Mouse (Mus musculus) hindbrain, embryonic 10.5 days (tissue): ENCODE results near the gene Svbp. TPM values are rescaled to one million over a fixed set of nuclear protein-coding genes. Genes with fewer than 3 reads are reported as not detected.
A peak's percentile ranks its signal among the peaks of the same experiment; 100 is the strongest.

ENCODE experiments used
- DNase-seq: peaks from one replicate; pipeline ENCODE4 v3.0.0-alpha.2; 2017; ENCODE audit warnings: low spot score
- H3K27ac ChIP-seq: fragments of 300-500 bp; sonication (generic); 2 replicates; pipeline ENCODE4 v1.5.1; 2016; ENCODE audit warnings: mild to moderate bottlenecking, moderate library complexity
- H3K27me3 ChIP-seq: fragments of 300-500 bp; sonication (generic); 2 replicates; pipeline ENCODE4 v1.6.1; 2016; ENCODE audit warnings: mild to moderate bottlenecking; ENCODE audit not compliant: poor library complexity, insufficient read depth, severe bottlenecking
- H3K36me3 ChIP-seq: fragments of 300-500 bp; sonication (generic); 2 replicates; pipeline ENCODE4 v1.6.1; 2016; ENCODE audit warnings: mild to moderate bottlenecking, moderate library complexity
- H3K4me1 ChIP-seq: fragments of 300-500 bp; sonication (generic); replicated peaks from 2 replicates; pipeline ENCODE4 v1.6.1; 2016; ENCODE audit warnings: mild to moderate bottlenecking
- H3K4me3 ChIP-seq: fragments of 300-500 bp; sonication (generic); 2 replicates; pipeline ENCODE4 v1.5.1; 2016; ENCODE audit warnings: mild to moderate bottlenecking, moderate library complexity
- H3K9me3 ChIP-seq: fragments of 300-500 bp; sonication (generic); 2 replicates; pipeline ENCODE4 v1.6.1; 2016; ENCODE audit warnings: mild to moderate bottlenecking, moderate library complexity
- WGBS: fragments of 180-500 bp; shearing (Covaris S2); methylation state at CpG from one replicate; pipeline ENCODE4 v1.1.7; 2016; 5-methylcytosine and 5-hydroxymethylcytosine counted together
- polyA plus RNA-seq: library from polyadenylated mRNA; unstranded; fragments of >200 nt; fragmentation: Nextera tagmentation; extraction: Ambion mirVana; gene quantifications from 2 replicates; pipeline ENCODE4 v1.2.1, GENCODE M21; 2016

Svbp gene
- 149 and 182 TPM in 2 replicates for polyA plus RNA-seq

- Histone ChIP-seq H3K36me3 (peaks cover 16% of the 10 kb centered on the region), H3K9me3 (no peaks in the 10 kb centered on the region), H3K27ac (peak within 1 kb of the TSS; percentile 89), H3K4me1 (peaks cover 28% of the 10 kb centered on the region), H3K4me3 (peak within 1 kb of the TSS; percentile 76), H3K27me3 (peaks cover 5% of the 10 kb centered on the region; the same call in 1 of the 2 replicates)
- WGBS: under 1% methylated on average over 44 of the region's 47 CpGs
- peak; percentile 92 for DNase-seq
These were observed at the start of gene Svbp for GRCm38 (mm10) chr4:119194909-119195581. Svbp (plus strand) TSS chr4:119195306.

- Histone ChIP-seq H3K27ac (no peak overlapping the region), H3K27me3 (no peaks in the 10 kb centered on the region), H3K4me3 (no peak overlapping the region), H3K4me1 (peaks cover 10% of the 10 kb centered on the region; the same call in 1 of the 2 replicates), H3K9me3 (no peaks in the 10 kb centered on the region), H3K36me3 (no peaks in the 10 kb centered on the region)
- 90% methylated on average over 7 of the region's 7 CpGs for WGBS
- no peak for DNase-seq
These were observed 48.3 kb upstream of the Svbp start for GRCm38 (mm10) chr4:119146816-119147215.

- Histone ChIP-seq H3K4me1 (peaks cover 8% of the 10 kb centered on the region; the same call in 1 of the 2 replicates), H3K36me3 (no peaks in the 10 kb centered on the region), H3K9me3 (no peaks in the 10 kb centered on the region), H3K4me3 (no peak overlapping the region), H3K27ac (no peak overlapping the region), H3K27me3 (no peaks in the 10 kb centered on the region)
- WGBS: 90% methylated on average over 5 of the region's 5 CpGs
- DNase-seq: no peak
These were observed 47.8 kb upstream of the Svbp start for GRCm38 (mm10) chr4:119147347-119147746.

GRCm38 (mm10) chr4:119148741-119149140 lies 46.4 kb upstream of the Svbp start:
- no peak for DNase-seq
- H3K27me3 ChIP-seq: no peaks in the 10 kb centered on the region
- 0 out of 2 replicates have a peak, but pooled peaks cover 5% of the 10 kb centered on the region for H3K4me1 ChIP-seq
- no peak overlapping the region for H3K4me3 ChIP-seq
- no peaks in the 10 kb centered on the region for H3K9me3 ChIP-seq
- 88% methylated on average over 11 of the region's 11 CpGs for WGBS
- no peaks in the 10 kb centered on the region for H3K36me3 ChIP-seq
- no peak overlapping the region for H3K27ac ChIP-seq

GRCm38 (mm10) chr4:119157186-119157585 lies 37.9 kb upstream of the Svbp start:
- Histone ChIP-seq H3K4me3 (no peak overlapping the region), H3K36me3 (no peaks in the 10 kb centered on the region), H3K27ac (no peak overlapping the region), H3K4me1 (no peaks in the 10 kb centered on the region), H3K9me3 (no peaks in the 10 kb centered on the region), H3K27me3 (no peaks in the 10 kb centered on the region)
- WGBS: 37% methylated on average over 2 of the region's 2 CpGs
- DNase-seq: peak; percentile 59

- H3K27me3 ChIP-seq: no peaks in the 10 kb centered on the region
- H3K9me3 ChIP-seq: no peaks in the 10 kb centered on the region
- H3K36me3 ChIP-seq: no peaks in the 10 kb centered on the region
- no peak overlapping the region for H3K27ac ChIP-seq
- 84% methylated on average over 5 of the region's 5 CpGs for WGBS
- no peak for DNase-seq
- H3K4me3 ChIP-seq: no peak overlapping the region
- no peaks in the 10 kb centered on the region for H3K4me1 ChIP-seq
These were observed 37.2 kb upstream of the Svbp start for GRCm38 (mm10) chr4:119157891-119158290.

- no peak for DNase-seq
- Histone ChIP-seq H3K27me3 (no peaks in the 10 kb centered on the region), H3K27ac (no peak overlapping the region), H3K4me1 (no peaks in the 10 kb centered on the region), H3K9me3 (no peaks in the 10 kb centered on the region), H3K36me3 (no peaks in the 10 kb centered on the region), H3K4me3 (no peak overlapping the region)
- 83% methylated on average over 3 of the region's 3 CpGs for WGBS
These were observed 33.7 kb upstream of the Svbp start for GRCm38 (mm10) chr4:119161358-119161757.

- Histone ChIP-seq H3K9me3 (no peaks in the 10 kb centered on the region), H3K27me3 (no peaks in the 10 kb centered on the region)
- 69% methylated on average over 4 of the region's 4 CpGs for WGBS
These were observed 32.1 kb upstream of the Svbp start for GRCm38 (mm10) chr4:119162990-119163389.

GRCm38 (mm10) chr4:119165916-119166315 lies 29.2 kb upstream of the Svbp start:
- no peaks in the 10 kb centered on the region for H3K27me3 ChIP-seq
- peaks cover 33% of the 10 kb centered on the region for H3K36me3 ChIP-seq
- peaks cover 8% of the 10 kb centered on the region; the same call in 1 of the 2 replicates for H3K4me1 ChIP-seq
- 82% methylated on average over 7 of the region's 7 CpGs for WGBS
- H3K4me3 ChIP-seq: no peak overlapping the region
- no peak for DNase-seq
- no peak overlapping the region for H3K27ac ChIP-seq
- H3K9me3 ChIP-seq: no peaks in the 10 kb centered on the region

More at GRCm38 (mm10) chr4:119162990-119163389, 32.1 kb upstream of the Svbp start:
- DNase-seq: no peak
- no peak overlapping the region for H3K27ac ChIP-seq
- no peak overlapping the region for H3K4me3 ChIP-seq
- H3K36me3 ChIP-seq: peaks cover 4% of the 10 kb centered on the region; the same call in 1 of the 2 replicates
- no peaks in the 10 kb centered on the region for H3K4me1 ChIP-seq

- Histone ChIP-seq H3K9me3 (no peaks in the 10 kb centered on the region), H3K27me3 (no peaks in the 10 kb centered on the region), H3K27ac (no peak overlapping the region), H3K4me3 (no peak overlapping the region), H3K4me1 (peaks cover 13% of the 10 kb centered on the region; the same call in 1 of the 2 replicates), H3K36me3 (peaks cover 42% of the 10 kb centered on the region)
- DNase-seq: no peak
- WGBS: 86% methylated on average over 4 of the region's 4 CpGs
These were observed 28.0 kb upstream of the Svbp start for GRCm38 (mm10) chr4:119167068-119167467.

GRCm38 (mm10) chr4:119167663-119168062 lies 27.4 kb upstream of the Svbp start:
- no peaks in the 10 kb centered on the region for H3K27me3 ChIP-seq
- H3K9me3 ChIP-seq: no peaks in the 10 kb centered on the region
- 8% methylated on average over 4 of the region's 4 CpGs for WGBS
- peaks cover 19% of the 10 kb centered on the region for H3K4me1 ChIP-seq
- H3K36me3 ChIP-seq: peaks cover 45% of the 10 kb centered on the region
- no peak overlapping the region for H3K4me3 ChIP-seq
- peak; percentile 80 for DNase-seq
- H3K27ac ChIP-seq: no peak overlapping the region

- H3K27me3 ChIP-seq: no peaks in the 10 kb centered on the region
- H3K27ac ChIP-seq: peak overlapping the region; percentile 93
- peaks cover 40% of the 10 kb centered on the region for H3K36me3 ChIP-seq
- whole genome bisulfite sequencing: 49% methylated on average over 18 of the region's 18 CpGs
- H3K4me1 ChIP-seq: peaks cover 28% of the 10 kb centered on the region
- peak overlapping the region; percentile 83 for H3K4me3 ChIP-seq
- no peak for DNase-seq
- H3K9me3 ChIP-seq: no peaks in the 10 kb centered on the region
These were observed 22.0 kb upstream of the Svbp start for GRCm38 (mm10) chr4:119172919-119173650.

GRCm38 (mm10) chr4:119173851-119174453 lies 21.2 kb upstream of the Svbp start, which contains the start of gene Zfp691:
Zfp691 (minus strand) TSS chr4:119174195.
- Histone ChIP-seq H3K36me3 (peaks cover 31% of the 10 kb centered on the region), H3K9me3 (no peaks in the 10 kb centered on the region), H3K27ac (peak within 1 kb of the TSS; percentile 93), H3K27me3 (no peaks in the 10 kb centered on the region), H3K4me1 (peaks cover 27% of the 10 kb centered on the region), H3K4me3 (peak within 1 kb of the TSS; percentile 83)
- peak; percentile 93 for DNase-seq
- whole genome bisulfite sequencing: under 1% methylated on average over 40 of the region's 40 CpGs
